Mouse (Mus musculus): ENCODE data around the gene Adcy6. TPM values are rescaled to one million over a fixed set of nuclear protein-coding genes. Genes with fewer than 3 reads are reported as not detected.

Adcy6 gene
- polyA plus RNA-seq, 1 experiment = 17.3 TPM

- no peak for TF ChIP-seq GATA1 (IDR thresholded peaks at IDR 0.05; ENCODE audit: low read length)
Observed at GRCm38 (mm10) chr15:98594193-98594592, 15.7 kb downstream of the Adcy6 start.

DNA sequence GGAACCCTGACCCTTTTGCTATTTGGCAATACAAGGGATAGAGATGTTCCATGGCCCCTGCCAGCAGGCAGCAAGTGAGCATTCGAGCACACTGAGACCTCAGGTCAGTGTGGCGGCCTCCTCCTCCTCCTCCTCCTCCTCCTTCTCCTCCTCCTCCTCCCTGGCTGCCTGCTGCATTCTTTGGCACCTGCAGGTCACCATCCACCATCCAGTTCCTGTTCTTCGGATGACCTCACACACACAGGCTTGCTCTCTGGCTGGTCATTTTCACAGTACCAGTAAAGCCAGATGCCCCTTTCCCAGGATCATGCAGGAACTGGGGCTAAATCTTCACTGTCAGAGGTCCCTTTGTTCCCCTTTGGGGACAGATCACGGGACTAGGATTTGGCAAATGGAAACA lies 18.5 kb downstream of the Adcy6 start:
- TF ChIP-seq GATA1 (IDR thresholded peaks at IDR 0.05; ENCODE audit: low read length) = no peak

- no peak for TF ChIP-seq GATA1 (IDR thresholded peaks at IDR 0.05; ENCODE audit: low read length)
Observed at GRCm38 (mm10) chr15:98589640-98590336, 20.1 kb downstream of the Adcy6 start.

DNA sequence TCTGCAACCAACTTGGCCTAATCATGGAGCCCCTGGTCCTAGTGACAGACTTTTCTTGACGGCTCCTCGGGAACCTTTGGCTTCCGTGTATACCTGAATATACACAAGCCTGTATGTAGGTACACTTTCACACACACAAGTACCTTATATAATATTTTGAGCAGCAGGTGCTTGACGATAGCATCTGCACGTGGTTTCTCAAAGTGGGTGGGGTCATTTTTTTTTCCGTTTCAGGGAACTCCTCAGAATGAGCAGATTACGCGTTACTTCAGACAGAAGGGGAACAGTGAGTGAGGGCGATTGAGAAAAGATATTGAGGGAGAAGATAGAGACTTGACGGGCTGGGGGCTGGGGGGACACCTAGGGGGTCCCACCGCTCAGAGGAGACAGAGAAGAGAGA lies 22.1 kb downstream of the Adcy6 start:
- TF ChIP-seq GATA1 (IDR thresholded peaks at IDR 0.05; ENCODE audit: low read length) = no peak

- TF ChIP-seq GATA1 (IDR thresholded peaks at IDR 0.05; ENCODE audit: low read length) = no peak
Observed at GRCm38 (mm10) chr15:98585421-98585820, 24.5 kb downstream of the Adcy6 start.

DNA sequence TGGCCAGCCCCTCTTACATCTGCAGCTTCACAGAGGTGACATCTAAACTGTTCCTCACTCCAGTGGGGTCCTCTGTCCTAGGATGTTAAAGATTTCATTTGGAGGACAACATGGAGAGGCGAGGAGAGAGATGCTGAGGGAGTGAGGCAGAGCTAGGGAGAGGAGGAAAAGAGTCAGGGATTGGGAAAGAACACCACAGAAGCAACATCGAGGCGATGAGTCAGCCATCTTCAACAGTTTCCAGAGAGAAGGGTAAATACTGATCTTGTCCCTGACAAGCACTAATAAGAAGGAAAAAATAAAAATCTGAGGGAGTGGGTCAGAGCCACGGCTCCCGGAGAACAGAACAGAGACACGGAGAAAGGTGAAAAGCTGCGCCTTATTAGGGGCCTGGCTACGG lies 26.9 kb downstream of the Adcy6 start:
- TF ChIP-seq GATA1 (IDR thresholded peaks at IDR 0.05; ENCODE audit: low read length) = no peak

DNA sequence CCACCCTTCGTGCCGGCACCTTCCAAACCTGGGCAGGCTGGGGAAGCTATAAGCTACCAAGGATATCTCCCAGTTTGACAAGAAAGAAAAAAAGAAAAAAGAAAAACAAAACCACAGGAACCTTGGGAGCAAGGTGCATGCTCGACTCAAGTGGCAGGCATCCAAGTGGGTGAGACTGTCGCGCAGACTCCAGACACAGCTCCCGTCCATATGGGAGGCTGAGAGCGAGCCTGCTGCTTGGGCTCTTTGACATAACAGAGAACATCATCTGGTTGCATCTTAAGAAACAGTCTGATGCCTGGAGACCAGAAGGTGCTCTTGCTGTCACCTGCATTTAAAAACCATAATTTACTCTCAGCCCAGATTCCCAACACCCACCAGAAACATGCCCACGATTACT lies 27.5 kb downstream of the Adcy6 start:
- no peak for TF ChIP-seq GATA1 (IDR thresholded peaks at IDR 0.05; ENCODE audit: low read length)

DNA sequence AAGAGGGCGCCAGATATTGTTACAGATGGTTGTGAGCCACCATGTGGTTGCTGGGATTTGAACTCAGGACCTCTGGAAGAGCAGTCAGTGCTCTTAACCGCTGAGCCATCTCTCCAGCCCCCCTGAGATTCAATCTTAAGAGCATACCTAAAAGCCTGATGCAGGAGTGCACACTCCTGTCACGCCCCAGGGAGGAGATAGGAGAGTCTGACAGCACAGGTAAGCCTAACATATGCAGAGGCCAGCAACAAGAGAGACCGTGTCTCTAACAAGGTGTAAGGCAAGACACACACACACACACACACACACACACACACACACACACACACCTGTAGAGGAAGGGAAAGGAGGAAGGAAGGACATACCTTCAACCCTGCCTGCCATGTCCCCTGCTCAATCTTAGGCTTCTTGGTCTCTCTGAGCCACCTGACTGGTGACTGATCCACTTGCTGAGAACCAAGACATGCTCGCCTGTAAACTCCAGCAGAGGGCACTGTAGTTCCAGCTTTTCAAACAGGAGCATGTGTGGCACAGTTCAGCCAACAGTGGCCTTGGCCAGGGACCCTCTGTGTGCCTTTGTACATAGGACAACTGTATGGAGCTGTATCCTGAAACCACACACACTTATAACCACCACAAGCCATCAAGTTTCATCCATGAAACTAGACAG lies 29.9 kb downstream of the Adcy6 start:
- no peak for TF ChIP-seq GATA1 (IDR thresholded peaks at IDR 0.05; ENCODE audit: low read length)

- TF ChIP-seq GATA1 (IDR thresholded peaks at IDR 0.05; ENCODE audit: low read length) = no peak
Observed at GRCm38 (mm10) chr15:98579310-98579709, 30.6 kb downstream of the Adcy6 start.

GRCm38 (mm10) chr15:98573293-98573692 lies 36.6 kb downstream of the Adcy6 start:
- no peak for TF ChIP-seq GATA1 (IDR thresholded peaks at IDR 0.05; ENCODE audit: low read length)

DNA sequence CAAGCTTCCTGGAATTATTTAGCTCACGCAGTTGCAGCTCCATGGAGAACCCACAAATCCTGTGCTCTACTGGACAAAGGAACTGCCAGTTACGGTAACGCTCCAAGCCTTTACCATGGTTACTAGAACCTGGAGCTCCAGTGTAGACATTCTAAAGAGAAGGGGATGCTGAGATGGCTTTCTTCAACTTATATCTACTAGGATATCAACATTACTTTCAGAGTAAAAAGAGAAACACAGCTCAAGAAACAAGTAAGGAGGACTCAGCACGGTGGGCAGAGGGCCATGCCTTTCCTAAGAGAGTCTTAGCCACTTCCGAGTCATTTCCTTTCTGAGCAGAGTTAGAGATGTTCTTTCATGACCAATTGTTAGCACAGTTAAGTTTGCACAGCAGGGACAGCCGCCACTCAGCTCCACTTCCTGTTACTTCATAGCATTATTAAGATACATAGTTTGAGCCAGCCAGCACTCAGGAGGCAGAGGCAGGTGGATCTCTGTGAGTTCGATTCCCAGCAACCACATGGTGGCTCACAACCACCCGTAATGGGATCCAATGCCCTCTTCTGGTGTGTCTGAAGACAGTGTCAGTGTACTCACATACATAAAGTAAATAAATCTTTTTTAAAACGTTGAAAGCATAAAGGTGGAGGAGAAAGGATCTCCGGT lies 38.9 kb downstream of the Adcy6 start, which contains the start of the genes Ccnt1 and 4930415O20Rik:
Gene Ccnt1, minus strand, starts transcription at position 51 of the 666 bp plus-strand sequence.
Gene 4930415O20Rik, plus strand, starts transcription at position 132 of the 666 bp plus-strand sequence.
- TF ChIP-seq GATA1 (IDR thresholded peaks at IDR 0.05; ENCODE audit: low read length) = no peak

DNA sequence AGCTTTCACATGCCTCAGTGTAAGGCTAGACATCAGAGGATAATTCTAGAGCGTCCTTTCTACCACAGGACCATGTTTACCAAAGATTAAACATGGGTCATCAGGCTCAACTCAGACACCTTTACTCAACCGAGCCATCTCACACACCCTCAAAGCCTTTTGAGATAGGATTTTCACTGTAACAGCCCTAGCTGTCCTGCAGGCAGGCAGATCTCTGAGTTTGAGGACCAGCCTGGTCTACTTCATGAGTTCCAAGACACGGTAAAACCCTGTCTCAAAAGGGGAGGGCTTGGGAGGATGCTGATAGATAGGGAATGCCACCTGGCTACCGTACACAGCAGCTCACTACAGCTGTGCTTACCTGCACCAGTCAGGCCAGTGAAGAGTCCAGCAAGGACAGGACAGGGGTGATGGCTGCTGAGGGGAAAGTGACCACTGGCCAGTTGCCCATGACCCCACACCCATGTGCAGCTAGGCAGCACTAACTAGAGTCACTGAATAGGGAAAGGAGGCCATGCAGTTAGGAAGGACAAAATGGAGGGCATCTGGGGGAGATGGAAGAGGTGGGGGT lies 40.0 kb downstream of the Adcy6 start:
- no peak for TF ChIP-seq GATA1 (IDR thresholded peaks at IDR 0.05; ENCODE audit: low read length)

GRCm38 (mm10) chr15:98569216-98569615 lies 40.7 kb downstream of the Adcy6 start:
- no peak for TF ChIP-seq GATA1 (IDR thresholded peaks at IDR 0.05; ENCODE audit: low read length)

- TF ChIP-seq GATA1 (IDR thresholded peaks at IDR 0.05; ENCODE audit: low read length) = peak; percentile 76
Observed at GRCm38 (mm10) chr15:98568256-98569033, 41.4 kb downstream of the Adcy6 start.
